Mouse (Mus musculus) CH12.LX (cell line): ENCODE measurements around the gene Pdrg1. TPM values are rescaled to one million over a fixed set of nuclear protein-coding genes. Genes with fewer than 3 reads are reported as not detected.

Source experiments
- DNase-seq: peaks from one replicate; pipeline ENCODE4 v3.0.0-alpha.2; 2013; ENCODE audit errors: extremely low read depth
- H3K27ac ChIP-seq: 2 replicates; pipeline ENCODE4 v1.5.1; 2012; ENCODE audit warnings: low read depth, mild to moderate bottlenecking, control low read depth, moderate library complexity; ENCODE audit not compliant: insufficient read depth
- H3K27me3 ChIP-seq: replicated peaks from 2 replicates; pipeline ENCODE3; 2012; ENCODE audit warnings: inconsistent platforms
- H3K36me3 ChIP-seq, 2 experiments: replicated peaks in 1 of 2; 2 replicates each; pipeline versions ENCODE3 to v1.6.1; 2012; ENCODE audit warnings: inconsistent platforms in 1 of 2, low read length in 1 of 2, mild to moderate bottlenecking in 1 of 2, mixed read lengths in 1 of 2, moderate library complexity in 1 of 2; ENCODE audit not compliant: control insufficient read depth in 1 of 2, insufficient read depth in 1 of 2
- H3K4me1 ChIP-seq, 2 experiments: 2 replicates each; pipeline ENCODE4 v1.6.1; 2012; ENCODE audit warnings: inconsistent platforms in 1 of 2, moderate library complexity in 1 of 2; ENCODE audit not compliant: insufficient read depth in 2 of 2, control insufficient read depth in 1 of 2
- H3K4me2 ChIP-seq: 2 replicates; pipeline ENCODE4 v1.6.1; 2012; ENCODE audit warnings: low read depth, mild to moderate bottlenecking, control low read depth; ENCODE audit not compliant: poor library complexity, insufficient read depth, severe bottlenecking
- H3K4me3 ChIP-seq, 3 experiments: fragments of 150-350 bp in 1 of 3; sonication (generic) in 1 of 3; replicated peaks in 1 of 3; 2 replicates each; pipeline versions ENCODE3 to v1.5.1; 2011 to 2012; ENCODE audit warnings: low read depth in 2 of 3, low read length in 2 of 3, mild to moderate bottlenecking in 2 of 3, moderate library complexity in 2 of 3, control low read depth in 1 of 3, improper control_type of control experiment in 1 of 3, inconsistent platforms in 1 of 3, mixed read lengths in 1 of 3; ENCODE audit not compliant: poor library complexity in 1 of 3
- H3K79me2 ChIP-seq: replicated peaks from 2 replicates; pipeline ENCODE4 v1.6.1; 2012; ENCODE audit warnings: mild to moderate bottlenecking, moderate library complexity; ENCODE audit not compliant: control insufficient read depth, poor library complexity, insufficient read depth, severe bottlenecking; ENCODE audit errors: extremely low read depth
- H3K9ac ChIP-seq: 2 replicates; pipeline ENCODE4 v1.6.1; 2012; ENCODE audit warnings: low read depth, mild to moderate bottlenecking, control low read depth, moderate library complexity; ENCODE audit not compliant: insufficient read depth
- H3K9me3 ChIP-seq: replicated peaks from 2 replicates; pipeline ENCODE3; 2012; ENCODE audit warnings: low read length, inconsistent platforms, mixed read lengths
- BHLHE40 ChIP-seq: IDR thresholded peaks from 2 replicates; pipeline ENCODE4 v1.6.1; 2011; ENCODE audit warnings: mild to moderate bottlenecking, low read depth, low read length, improper control_type of control experiment
- CHD1 ChIP-seq: IDR thresholded peaks from 2 replicates; pipeline ENCODE4 v1.6.1; 2012; ENCODE audit warnings: low read depth, low read length, improper control_type of control experiment, inconsistent platforms
- CHD2 ChIP-seq: IDR thresholded peaks from 2 replicates; pipeline ENCODE4 v1.6.1; 2011; ENCODE audit warnings: low read length, improper control_type of control experiment
- CTCF ChIP-seq, 2 experiments: IDR thresholded peaks in 1 of 2; conservative IDR thresholded peaks in 1 of 2; 2 replicates each; pipeline ENCODE4 v1.5.1; 2011 to 2012; ENCODE audit warnings: low read depth in 2 of 2, low read length in 2 of 2, improper control_type of control experiment in 1 of 2, inconsistent platforms in 1 of 2, mild to moderate bottlenecking in 1 of 2, moderate library complexity in 1 of 2
- E2F4 ChIP-seq: IDR thresholded peaks from 2 replicates; pipeline ENCODE4 v1.6.1; 2011; ENCODE audit warnings: low read depth, low read length, improper control_type of control experiment; ENCODE audit not compliant: insufficient replicate concordance
- ELF1 ChIP-seq: IDR thresholded peaks from 2 replicates; pipeline ENCODE4 v1.6.1; 2014; ENCODE audit warnings: low read depth, mild to moderate bottlenecking, inconsistent platforms, low read length, improper control_type of control experiment
- GABPA ChIP-seq: IDR thresholded peaks from 2 replicates; pipeline ENCODE4 v1.6.1; 2012; ENCODE audit warnings: low read depth, low read length, improper control_type of control experiment, inconsistent platforms; ENCODE audit not compliant: insufficient replicate concordance
- HCFC1 ChIP-seq: IDR thresholded peaks from 2 replicates; pipeline ENCODE4 v1.6.1; 2012; ENCODE audit warnings: low read depth, mild to moderate bottlenecking, inconsistent platforms, low read length, improper control_type of control experiment
- JUND ChIP-seq: conservative IDR thresholded peaks from 2 replicates; pipeline ENCODE4 v1.6.1; 2011; ENCODE audit warnings: low read depth, low read length, improper control_type of control experiment
- KAT2A ChIP-seq: IDR thresholded peaks from 2 replicates; pipeline ENCODE4 v1.6.1; 2012; ENCODE audit warnings: low read length, improper control_type of control experiment, inconsistent platforms; ENCODE audit not compliant: insufficient replicate concordance
- MAFK ChIP-seq: IDR thresholded peaks from 2 replicates; pipeline ENCODE4 v1.6.1; 2011; ENCODE audit warnings: low read length, improper control_type of control experiment; ENCODE audit not compliant: insufficient replicate concordance
- MAX ChIP-seq: IDR thresholded peaks from 2 replicates; pipeline ENCODE4 v1.6.1; 2011; ENCODE audit warnings: low read length, improper control_type of control experiment
- MAZ ChIP-seq: IDR thresholded peaks from 2 replicates; pipeline ENCODE4 v1.6.1; 2012; ENCODE audit warnings: low read depth, mild to moderate bottlenecking, inconsistent platforms, low read length, improper control_type of control experiment, moderate library complexity
- MXI1 ChIP-seq: IDR thresholded peaks from 2 replicates; pipeline ENCODE4 v1.6.1; 2011; ENCODE audit warnings: mild to moderate bottlenecking, low read depth, low read length, improper control_type of control experiment
- MYC ChIP-seq: IDR thresholded peaks from 2 replicates; pipeline ENCODE4 v1.6.1; 2011; ENCODE audit warnings: low read depth, mild to moderate bottlenecking, improper control_type of control experiment, low read length
- PAX5 ChIP-seq: IDR thresholded peaks from 2 replicates; pipeline ENCODE4 v1.6.1; 2012; ENCODE audit warnings: low read length, inconsistent platforms, mixed read lengths
- POLR2A ChIP-seq: IDR thresholded peaks from 2 replicates; pipeline ENCODE4 v1.6.1; 2011; ENCODE audit warnings: low read depth, mild to moderate bottlenecking, improper control_type of control experiment, low read length
- RCOR1 ChIP-seq: conservative IDR thresholded peaks from 2 replicates; pipeline ENCODE4 v1.6.1; 2012; ENCODE audit warnings: low read depth, mild to moderate bottlenecking, inconsistent platforms, low read length, improper control_type of control experiment
- UBTF ChIP-seq: IDR thresholded peaks from 2 replicates; pipeline ENCODE4 v1.6.1; 2012; ENCODE audit warnings: low read depth, mild to moderate bottlenecking, inconsistent platforms, low read length, improper control_type of control experiment, moderate library complexity
- USF1 ChIP-seq: IDR thresholded peaks from 2 replicates; pipeline ENCODE4 v1.6.1; 2014; ENCODE audit warnings: low read depth, mild to moderate bottlenecking, inconsistent platforms, low read length, improper control_type of control experiment
- USF2 ChIP-seq: conservative IDR thresholded peaks from 2 replicates; pipeline ENCODE4 v1.6.1; 2011; ENCODE audit warnings: low read depth, low read length, improper control_type of control experiment
- ZKSCAN1 ChIP-seq: IDR thresholded peaks from 2 replicates; pipeline ENCODE4 v1.6.1; 2012; ENCODE audit warnings: low read depth, inconsistent platforms, low read length, improper control_type of control experiment, borderline replicate concordance
- ZMIZ1 ChIP-seq: IDR thresholded peaks from 2 replicates; pipeline ENCODE4 v1.6.1; 2012; ENCODE audit warnings: low read depth, mild to moderate bottlenecking, inconsistent platforms, low read length, improper control_type of control experiment
- ZNF384 ChIP-seq: IDR thresholded peaks from 2 replicates; pipeline ENCODE4 v1.6.1; 2012; ENCODE audit warnings: low read depth, low read length, improper control_type of control experiment, inconsistent platforms
- dilution Hi-C: fragments of 300-500 bp; cut with MboI; formaldehyde crosslinking; loops from 2 replicates; pipeline ENCODE4 v1.14.3; 2020; ENCODE audit warnings: low sequenced_read_pairs; ENCODE audit not compliant: extremely low pct_unique_long_range_greater_than_20kb, extremely low pct_ligation_motif_present
- in situ Hi-C: fragments of 300-500 bp; cut with MboI; formaldehyde crosslinking; loops from 3 replicates; pipeline ENCODE4 v1.14.3; 2019; ENCODE audit warnings: low sequenced_read_pairs, low pct_ligation_motif_present, low pct_unique_long_range_greater_than_20kb, mixed read lengths
- polyA plus RNA-seq: library from polyadenylated mRNA; unstranded; fragments of >175 nt; gene quantifications from 2 replicates; pipeline ENCODE4 v1.2.1, GENCODE M21; 2012; ENCODE audit warnings: low read depth; ENCODE audit not compliant: insufficient read length
- total RNA-seq, 2 experiments: library from RNA; depleted of rRNA; stranded (reverse); fragments of 300-350 nt in 1 of 2; fragments of >200 nt in 1 of 2; gene quantifications; 2 replicates each; pipeline ENCODE4 v1.2.3; 2012 to 2014

Gene Pdrg1
- total and polyA plus RNA-seq, 3 experiments = 26.1 to 56.4 (median 50.9) TPM

GRCm38 (mm10) chr2:153033545-153034230, 18.5 kb upstream of the Pdrg1 start:
- Histone ChIP-seq H3K36me3 (no peaks in the 10 kb centered on the region), H3K9ac (no peak overlapping the region), H3K79me2 (no peaks in the 10 kb centered on the region), H3K27me3 (peaks cover 88% of the 10 kb centered on the region)
- DNase-seq = no peak
- TF ChIP-seq CTCF (conservative IDR thresholded peaks at IDR 0.05 in 1 of 2, IDR thresholded peaks at IDR 0.05 in 1 of 2; ENCODE audit: low read depth in 2 of 2, low read length in 2 of 2) = no peak
- no peak for TF ChIP-seq ZNF384
- no peak for TF ChIP-seq E2F4
- no peak for TF ChIP-seq MYC
- TF ChIP-seq MAZ = no peak
- no peak for TF ChIP-seq MXI1
- no peak for TF ChIP-seq CHD1
- no peak for TF ChIP-seq ELF1
- TF ChIP-seq USF2 = no peak
- TF ChIP-seq ZMIZ1 = no peak
- TF ChIP-seq RCOR1 = no peak
- TF ChIP-seq UBTF = no peak
- TF ChIP-seq USF1 = no peak
- no peak for TF ChIP-seq JUND
- no peak for TF ChIP-seq POLR2A
- TF ChIP-seq ZKSCAN1 = no peak
- no peak for TF ChIP-seq HCFC1
- TF ChIP-seq CHD2 = no peak
- TF ChIP-seq, all 38 proteins: peak for 0
- H3K27ac ChIP-seq = no peak overlapping the region
- in situ Hi-C loops = no loop called here
- no peak overlapping the region for H3K4me3 ChIP-seq
- H3K9me3 ChIP-seq = peaks cover 10% of the 10 kb centered on the region
- dilution Hi-C loops = no loop called here
- H3K4me2 ChIP-seq = no peak overlapping the region
- peaks cover 3% of the 10 kb centered on the region in 2 experiments; a peak in 2 of 4 replicates for H3K4me1 ChIP-seq

- Histone ChIP-seq H3K4me1 (no peaks in the 10 kb centered on the region), H3K4me2 (no peak overlapping the region), H3K9me3 (peaks cover 10% of the 10 kb centered on the region), H3K27me3 (peaks cover 84% of the 10 kb centered on the region), H3K36me3 (no peaks in the 10 kb centered on the region), H3K4me3 (no peak overlapping the region), H3K79me2 (no peaks in the 10 kb centered on the region), H3K9ac (no peak overlapping the region), H3K27ac (no peak overlapping the region)
- in situ Hi-C loops = no loop called here
- no peak for TF ChIP-seq MAFK
- no peak for TF ChIP-seq E2F4
- no peak for TF ChIP-seq RCOR1
- no peak for TF ChIP-seq MXI1
- no peak for TF ChIP-seq POLR2A
- no peak for TF ChIP-seq MAX
- no peak for TF ChIP-seq KAT2A
- no peak for TF ChIP-seq GABPA
- TF ChIP-seq UBTF = no peak
- no peak for TF ChIP-seq JUND
- TF ChIP-seq BHLHE40 = no peak
- no peak for TF ChIP-seq ZMIZ1
- no peak for TF ChIP-seq PAX5
- dilution Hi-C loops = no loop called here
- DNase-seq = no peak
These were observed 17.7 kb upstream of the Pdrg1 start for GRCm38 (mm10) chr2:153032973-153033372.
